Mouse (Mus musculus): ENCODE data around the gene Adra1d. TPM values are rescaled to one million over a fixed set of nuclear protein-coding genes. Genes with fewer than 3 reads are reported as not detected.
A peak's percentile ranks its signal among the peaks of the same experiment; 100 is the strongest.

Gene Adra1d
- polyA plus RNA-seq, 1 experiment from 2014 or later, result 0.19 TPM

GRCm38 (mm10) chr2:131502561-131502960 is 59.5 kb downstream of the Adra1d start:
- Histone ChIP-seq H3K27me3 (ENCODE audit: poor library complexity, severe bottlenecking) (no peaks in the 10 kb centered on the region), H3K4me3 (no peak overlapping the region), H3K9me3 (no peaks in the 10 kb centered on the region), H3K4me1 (peaks cover 56% of the 10 kb centered on the region), H3K27ac (no peak overlapping the region), H3K36me3 (replicated peaks) (no peaks in the 10 kb centered on the region)
- 74% methylated on average over 5 of the region's 5 CpGs for WGBS
- DNase-seq (ENCODE audit: extremely low spot score, low spot score), result no peak

- no peak for DNase-seq (ENCODE audit: extremely low spot score, low spot score)
These were observed 60.2 kb downstream of the Adra1d start for GRCm38 (mm10) chr2:131501886-131502285.

DNA sequence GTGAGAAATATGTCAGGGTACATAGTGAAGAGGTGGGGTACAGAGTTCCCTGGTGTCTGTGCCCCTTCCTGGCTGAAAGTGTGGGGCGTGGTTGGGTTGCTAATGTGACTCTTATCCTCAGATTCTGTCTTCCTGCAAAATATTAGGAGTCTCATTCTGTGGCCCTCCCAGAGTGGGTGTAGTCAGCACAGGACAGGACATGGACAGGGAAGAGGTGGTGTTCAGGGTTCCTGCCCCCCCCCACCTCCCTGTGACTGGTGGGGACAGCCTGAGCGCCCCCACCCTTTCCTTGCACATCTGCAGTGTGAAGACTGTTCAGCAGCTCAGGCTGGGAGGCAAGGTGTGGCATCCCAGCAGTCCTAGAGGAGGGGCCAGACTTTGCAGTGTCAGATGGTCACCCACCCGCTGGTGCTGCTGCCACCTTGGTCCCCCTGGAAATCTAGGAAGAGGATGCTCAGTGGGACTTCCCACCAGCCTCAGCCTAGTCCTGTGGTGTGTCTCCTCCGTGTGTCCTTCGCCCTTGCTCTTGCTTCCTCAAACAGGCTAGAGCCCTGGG is 62.7 kb downstream of the Adra1d start:
- DNase-seq (ENCODE audit: extremely low spot score, low spot score), result no peak
- Histone ChIP-seq H3K4me1 (peaks cover 35% of the 10 kb centered on the region), H3K4me3 (no peak overlapping the region), H3K27me3 (ENCODE audit: poor library complexity, severe bottlenecking) (no peaks in the 10 kb centered on the region), H3K36me3 (replicated peaks) (no peaks in the 10 kb centered on the region), H3K9me3 (no peaks in the 10 kb centered on the region), H3K27ac (no peak overlapping the region)
- WGBS, result 77% methylated on average over 5 of the region's 5 CpGs

More at GRCm38 (mm10) chr2:131501886-131502285, 60.2 kb downstream of the Adra1d start:
- H3K36me3 ChIP-seq (replicated peaks), result no peaks in the 10 kb centered on the region
- H3K9me3 ChIP-seq, result no peaks in the 10 kb centered on the region
- 57% methylated on average over 5 of the region's 5 CpGs for WGBS
- no peak overlapping the region for H3K4me3 ChIP-seq
- H3K27ac ChIP-seq, result peak overlapping the region; percentile 36; the same call in 1 of the 2 replicates
- no peaks in the 10 kb centered on the region for H3K27me3 ChIP-seq (ENCODE audit: poor library complexity, severe bottlenecking)
- peaks cover 50% of the 10 kb centered on the region for H3K4me1 ChIP-seq

GRCm38 (mm10) chr2:131498219-131498618 is 63.9 kb downstream of the Adra1d start:
- Histone ChIP-seq H3K4me3 (no peak overlapping the region), H3K4me1 (peaks cover 42% of the 10 kb centered on the region), H3K9me3 (no peaks in the 10 kb centered on the region), H3K27ac (no peak overlapping the region), H3K27me3 (ENCODE audit: poor library complexity, severe bottlenecking) (peaks cover 7% of the 10 kb centered on the region), H3K36me3 (replicated peaks) (no peaks in the 10 kb centered on the region)
- no peak for DNase-seq (ENCODE audit: extremely low spot score, low spot score)
- 78% methylated on average over 7 of the region's 7 CpGs for WGBS

GRCm38 (mm10) chr2:131497224-131497856 is 64.7 kb downstream of the Adra1d start:
- 0 out of 2 replicates have a peak overlapping the region, but pooled peaks have one; percentile 20 for H3K27ac ChIP-seq
- 92% methylated on average over 4 of the region's 4 CpGs for WGBS
- DNase-seq (ENCODE audit: extremely low spot score, low spot score), result no peak
- peaks cover 43% of the 10 kb centered on the region for H3K4me1 ChIP-seq
- no peaks in the 10 kb centered on the region for H3K9me3 ChIP-seq
- no peak overlapping the region for H3K4me3 ChIP-seq
- no peaks in the 10 kb centered on the region for H3K36me3 ChIP-seq (replicated peaks)
- peaks cover 15% of the 10 kb centered on the region for H3K27me3 ChIP-seq (ENCODE audit: poor library complexity, severe bottlenecking)

- Histone ChIP-seq H3K27me3 (ENCODE audit: poor library complexity, severe bottlenecking) (peaks cover 18% of the 10 kb centered on the region), H3K4me3 (no peak overlapping the region), H3K36me3 (replicated peaks) (no peaks in the 10 kb centered on the region), H3K4me1 (peaks cover 43% of the 10 kb centered on the region), H3K27ac (no peak overlapping the region), H3K9me3 (no peaks in the 10 kb centered on the region)
- DNase-seq (ENCODE audit: extremely low spot score, low spot score), result no peak
- WGBS, result 87% methylated on average over 5 of the region's 5 CpGs
These were observed 65.8 kb downstream of the Adra1d start for GRCm38 (mm10) chr2:131496125-131496820.

Other genes with a start within 250 kb of the Adra1d start
- 7.5 and 7.7 TPM in 2 replicates for gene Rnf24, start 209.4 kb downstream of the Adra1d start, polyA plus RNA-seq (2016; fragmentation: Nextera tagmentation; extraction: Ambion mirVana)
- 31.7 TPM in 2 replicates for gene Smox, start 70.8 kb downstream of the Adra1d start, polyA plus RNA-seq (2016; fragmentation: Nextera tagmentation; extraction: Ambion mirVana)